Mouse (Mus musculus): ENCODE results near the gene Fmnl1. TPM values are rescaled to one million over a fixed set of nuclear protein-coding genes. Genes with fewer than 3 reads are reported as not detected.

Gene Fmnl1
- polyA plus RNA-seq, 1 experiment from 2014 or later, result 2.4 TPM

- H3K36me3 ChIP-seq (ENCODE audit: insufficient read depth, low read length), result peaks cover 39% of the 10 kb centered on the region
- H3K27me3 ChIP-seq (ENCODE audit: insufficient read depth, low read length), result no peaks in the 10 kb centered on the region
- H3K4me1 ChIP-seq (ENCODE audit: insufficient read depth, low read length), result no peaks in the 10 kb centered on the region
- no peak for ATAC-seq (ENCODE audit: low FRiP score, low TSS enrichment)
- H3K9ac ChIP-seq (replicated peaks; ENCODE audit: low read length), result no peak overlapping the region
- no peak overlapping the region for H3K4me3 ChIP-seq (ENCODE audit: low read length)
- peaks cover 5% of the 10 kb centered on the region; the same call in 1 of the 2 replicates for H3K9me3 ChIP-seq (ENCODE audit: low read length)
- H3K4me2 ChIP-seq (replicated peaks; ENCODE audit: low read depth, low read length), result no peak overlapping the region
- no peak overlapping the region for H3K27ac ChIP-seq (ENCODE audit: low read length)
- 92% methylated on average over 7 of the region's 7 CpGs for WGBS
Observed at GRCm38 (mm10) chr11:103231367-103231766, 60.5 kb downstream of the Fmnl1 start.

- Histone ChIP-seq H3K27ac (ENCODE audit: low read length) (no peak overlapping the region), H3K4me3 (ENCODE audit: low read length) (no peak overlapping the region), H3K4me2 (replicated peaks; ENCODE audit: low read depth, low read length) (no peak overlapping the region), H3K27me3 (ENCODE audit: insufficient read depth, low read length) (no peaks in the 10 kb centered on the region), H3K4me1 (ENCODE audit: insufficient read depth, low read length) (no peaks in the 10 kb centered on the region), H3K9me3 (ENCODE audit: low read length) (peaks cover 5% of the 10 kb centered on the region; the same call in 1 of the 2 replicates), H3K36me3 (ENCODE audit: insufficient read depth, low read length) (peaks cover 41% of the 10 kb centered on the region), H3K9ac (replicated peaks; ENCODE audit: low read length) (no peak overlapping the region)
- 31% methylated on average over 7 of the region's 7 CpGs for WGBS
- ATAC-seq (ENCODE audit: low FRiP score, low TSS enrichment), result no peak
Observed at GRCm38 (mm10) chr11:103232966-103233365, 62.1 kb downstream of the Fmnl1 start.

GRCm38 (mm10) chr11:103234447-103234846, 63.5 kb downstream of the Fmnl1 start:
- Histone ChIP-seq H3K9me3 (ENCODE audit: low read length) (peaks cover 5% of the 10 kb centered on the region; the same call in 1 of the 2 replicates), H3K4me3 (ENCODE audit: low read length) (no peak overlapping the region), H3K27me3 (ENCODE audit: insufficient read depth, low read length) (no peaks in the 10 kb centered on the region), H3K36me3 (ENCODE audit: insufficient read depth, low read length) (peaks cover 43% of the 10 kb centered on the region), H3K27ac (ENCODE audit: low read length) (no peak overlapping the region), H3K4me1 (ENCODE audit: insufficient read depth, low read length) (no peaks in the 10 kb centered on the region), H3K4me2 (replicated peaks; ENCODE audit: low read depth, low read length) (no peak overlapping the region), H3K9ac (replicated peaks; ENCODE audit: low read length) (no peak overlapping the region)
- no peak for ATAC-seq (ENCODE audit: low FRiP score, low TSS enrichment)
- 81% methylated on average over 1 of the region's 1 CpGs for WGBS

GRCm38 (mm10) chr11:103235702-103236101, 64.8 kb downstream of the Fmnl1 start:
- Histone ChIP-seq H3K27ac (ENCODE audit: low read length) (no peak overlapping the region), H3K4me1 (ENCODE audit: insufficient read depth, low read length) (no peaks in the 10 kb centered on the region), H3K27me3 (ENCODE audit: insufficient read depth, low read length) (no peaks in the 10 kb centered on the region), H3K9ac (replicated peaks; ENCODE audit: low read length) (no peak overlapping the region), H3K4me2 (replicated peaks; ENCODE audit: low read depth, low read length) (no peak overlapping the region), H3K36me3 (ENCODE audit: insufficient read depth, low read length) (peaks cover 40% of the 10 kb centered on the region), H3K9me3 (ENCODE audit: low read length) (no peaks in the 10 kb centered on the region), H3K4me3 (ENCODE audit: low read length) (no peak overlapping the region)
- WGBS, result 48% methylated on average over 11 of the region's 11 CpGs
- ATAC-seq (ENCODE audit: low FRiP score, low TSS enrichment), result peak; percentile 58; the same call in 1 of the 2 replicates

- Histone ChIP-seq H3K27me3 (ENCODE audit: insufficient read depth, low read length) (no peaks in the 10 kb centered on the region), H3K4me2 (replicated peaks; ENCODE audit: low read depth, low read length) (no peak overlapping the region), H3K4me3 (ENCODE audit: low read length) (no peak overlapping the region), H3K4me1 (ENCODE audit: insufficient read depth, low read length) (no peaks in the 10 kb centered on the region), H3K9me3 (ENCODE audit: low read length) (no peaks in the 10 kb centered on the region), H3K36me3 (ENCODE audit: insufficient read depth, low read length) (peaks cover 35% of the 10 kb centered on the region), H3K27ac (ENCODE audit: low read length) (no peak overlapping the region), H3K9ac (replicated peaks; ENCODE audit: low read length) (no peak overlapping the region)
- ATAC-seq (ENCODE audit: low FRiP score, low TSS enrichment), result no peak
- 75% methylated on average over 6 of the region's 6 CpGs for WGBS
Observed at GRCm38 (mm10) chr11:103236431-103236830, 65.5 kb downstream of the Fmnl1 start.

GRCm38 (mm10) chr11:103236903-103237302, 66.0 kb downstream of the Fmnl1 start:
- no peaks in the 10 kb centered on the region for H3K27me3 ChIP-seq (ENCODE audit: insufficient read depth, low read length)
- H3K4me2 ChIP-seq (replicated peaks; ENCODE audit: low read depth, low read length), result no peak overlapping the region
- H3K4me1 ChIP-seq (ENCODE audit: insufficient read depth, low read length), result no peaks in the 10 kb centered on the region
- no peak overlapping the region for H3K4me3 ChIP-seq (ENCODE audit: low read length)
- no peak overlapping the region for H3K9ac ChIP-seq (replicated peaks; ENCODE audit: low read length)
- no peak overlapping the region for H3K27ac ChIP-seq (ENCODE audit: low read length)
- WGBS, result 76% methylated on average over 10 of the region's 10 CpGs
- no peaks in the 10 kb centered on the region for H3K9me3 ChIP-seq (ENCODE audit: low read length)
- ATAC-seq (ENCODE audit: low FRiP score, low TSS enrichment), result no peak
- H3K36me3 ChIP-seq (ENCODE audit: insufficient read depth, low read length), result peaks cover 35% of the 10 kb centered on the region

- no peak overlapping the region for H3K9ac ChIP-seq (replicated peaks; ENCODE audit: low read length)
- no peak overlapping the region for H3K4me2 ChIP-seq (replicated peaks; ENCODE audit: low read depth, low read length)
- no peak for ATAC-seq (ENCODE audit: low FRiP score, low TSS enrichment)
- no peak overlapping the region for H3K4me3 ChIP-seq (ENCODE audit: low read length)
- H3K27me3 ChIP-seq (ENCODE audit: insufficient read depth, low read length), result no peaks in the 10 kb centered on the region
- peaks cover 35% of the 10 kb centered on the region for H3K36me3 ChIP-seq (ENCODE audit: insufficient read depth, low read length)
- no peaks in the 10 kb centered on the region for H3K9me3 ChIP-seq (ENCODE audit: low read length)
- H3K27ac ChIP-seq (ENCODE audit: low read length), result no peak overlapping the region
- H3K4me1 ChIP-seq (ENCODE audit: insufficient read depth, low read length), result no peaks in the 10 kb centered on the region
- WGBS, result 79% methylated on average over 9 of the region's 9 CpGs
Observed at GRCm38 (mm10) chr11:103237757-103238156, 66.8 kb downstream of the Fmnl1 start.

GRCm38 (mm10) chr11:103240740-103241139, 69.8 kb downstream of the Fmnl1 start:
- peaks cover 35% of the 10 kb centered on the region for H3K36me3 ChIP-seq (ENCODE audit: insufficient read depth, low read length)

GRCm38 (mm10) chr11:103244856-103245255, 73.9 kb downstream of the Fmnl1 start:
- Histone ChIP-seq H3K4me2 (replicated peaks; ENCODE audit: low read depth, low read length) (no peak overlapping the region), H3K27ac (ENCODE audit: low read length) (no peak overlapping the region), H3K4me3 (ENCODE audit: low read length) (no peak overlapping the region), H3K4me1 (ENCODE audit: insufficient read depth, low read length) (peaks cover 31% of the 10 kb centered on the region), H3K9ac (replicated peaks; ENCODE audit: low read length) (no peak overlapping the region), H3K36me3 (ENCODE audit: insufficient read depth, low read length) (peaks cover 4% of the 10 kb centered on the region; the same call in 1 of the 2 replicates), H3K27me3 (ENCODE audit: insufficient read depth, low read length) (no peaks in the 10 kb centered on the region), H3K9me3 (ENCODE audit: low read length) (no peaks in the 10 kb centered on the region)
- WGBS, result 86% methylated on average over 4 of the region's 4 CpGs
- ATAC-seq (ENCODE audit: low FRiP score, low TSS enrichment), result no peak

More at GRCm38 (mm10) chr11:103240740-103241139, 69.8 kb downstream of the Fmnl1 start:
- ATAC-seq (ENCODE audit: low FRiP score, low TSS enrichment), result no peak
- Histone ChIP-seq H3K4me3 (ENCODE audit: low read length) (no peak overlapping the region), H3K4me1 (ENCODE audit: insufficient read depth, low read length) (peaks cover under 1% of the 10 kb centered on the region), H3K27ac (ENCODE audit: low read length) (no peak overlapping the region), H3K9me3 (ENCODE audit: low read length) (no peaks in the 10 kb centered on the region), H3K4me2 (replicated peaks; ENCODE audit: low read depth, low read length) (no peak overlapping the region), H3K9ac (replicated peaks; ENCODE audit: low read length) (no peak overlapping the region), H3K27me3 (ENCODE audit: insufficient read depth, low read length) (no peaks in the 10 kb centered on the region)
- WGBS, result 50% methylated on average over 7 of the region's 7 CpGs

- no peaks in the 10 kb centered on the region for H3K27me3 ChIP-seq (ENCODE audit: insufficient read depth, low read length)
- H3K4me3 ChIP-seq (ENCODE audit: low read length), result no peak overlapping the region
- 61% methylated on average over 10 of the region's 10 CpGs for WGBS
- H3K4me1 ChIP-seq (ENCODE audit: insufficient read depth, low read length), result peaks cover 31% of the 10 kb centered on the region
- H3K36me3 ChIP-seq (ENCODE audit: insufficient read depth, low read length), result no peaks in the 10 kb centered on the region
- no peak overlapping the region for H3K4me2 ChIP-seq (replicated peaks; ENCODE audit: low read depth, low read length)
- no peak overlapping the region for H3K27ac ChIP-seq (ENCODE audit: low read length)
- H3K9me3 ChIP-seq (ENCODE audit: low read length), result no peaks in the 10 kb centered on the region
- H3K9ac ChIP-seq (replicated peaks; ENCODE audit: low read length), result peak overlapping the region; percentile 26; the same call in 1 of the 2 replicates
- 0 out of 2 replicates have a peak, but pooled peaks have one; percentile 16 for ATAC-seq (ENCODE audit: low FRiP score, low TSS enrichment)
Observed at GRCm38 (mm10) chr11:103246081-103246730, 75.3 kb downstream of the Fmnl1 start.

Measured in kidney, embryonic 16.5 days (tissue).